Mouse (Mus musculus) erythroblast, embryonic 14.5 days (primary cell): ENCODE results near the gene Gm2a.

Source experiments
- GATA1 ChIP-seq: IDR thresholded peaks from 2 replicates; pipeline ENCODE4 v1.6.1; 2012; ENCODE audit warnings: low read length, inconsistent platforms, mixed read lengths
- TAL1 ChIP-seq: IDR thresholded peaks from 3 replicates; pipeline ENCODE4 v1.6.1; 2012; ENCODE audit warnings: low read length, inconsistent platforms, mixed read lengths

- TF ChIP-seq GATA1 = no peak
- TF ChIP-seq TAL1 = no peak
These were observed 56.6 kb downstream of the Gm2a start for GRCm38 (mm10) chr11:55154398-55155069.
